Mouse (Mus musculus): ENCODE measurements around the gene Slc25a45. TPM values are rescaled to one million over a fixed set of nuclear protein-coding genes. Genes with fewer than 3 reads are reported as not detected.

The Slc25a45 gene
- total RNA-seq, 2 experiments from 2014 or later = 3.6 to 3.7 TPM

GRCm38 (mm10) chr19:5927532-5927931, 49.9 kb downstream of the Slc25a45 start:
- no peak for DNase-seq (ENCODE audit: low spot score in 2 of 2)

- DNase-seq (ENCODE audit: low spot score in 2 of 2) = no peak
Observed at GRCm38 (mm10) chr19:5928104-5928503, 50.5 kb downstream of the Slc25a45 start.

- DNase-seq (ENCODE audit: low spot score in 2 of 2) = no peak
Observed at GRCm38 (mm10) chr19:5928546-5928945, 50.9 kb downstream of the Slc25a45 start.

GRCm38 (mm10) chr19:5929634-5930596, 52.3 kb downstream of the Slc25a45 start:
- no peak for DNase-seq (ENCODE audit: low spot score in 2 of 2)

- no peak for DNase-seq (ENCODE audit: low spot score in 2 of 2)
Observed at GRCm38 (mm10) chr19:5935266-5935665, 57.7 kb downstream of the Slc25a45 start.

Other genes starting within 250 kb of the Slc25a45 start
- gene Rela, start 240.3 kb upstream of the Slc25a45 start, total RNA-seq (2021) = 10 to 100 TPM; 21.0 to 26.7 TPM
- 10 to 100 TPM; 22.8 to 26.1 TPM for gene Sipa1, start 214.1 kb upstream of the Slc25a45 start, total RNA-seq (2021)
- 10 to 100 TPM; 16.1 to 17.0 TPM for gene Map3k11, start 189.1 kb upstream of the Slc25a45 start, total RNA-seq (2021)
- 10 to 100 TPM; 66.3 to 72.2 TPM for gene Pcnx3, start 188.9 kb upstream of the Slc25a45 start, total RNA-seq (2021)
- not detected for gene Kcnk7, start 173.4 kb upstream of the Slc25a45 start, total RNA-seq (2021)
- gene Ehbp1l1, start 151.5 kb upstream of the Slc25a45 start, total RNA-seq (2021) = 10 to 100 TPM; 15.6 to 20.1 TPM
- 10 to 100 TPM; 32.1 to 41.1 TPM for gene Fam89b, start 148.2 kb upstream of the Slc25a45 start, total RNA-seq (2021)
- 10 to 100 TPM; 24.7 to 32.7 TPM for gene Ltbp3, start 136.9 kb upstream of the Slc25a45 start, total RNA-seq (2021)
- gene Scyl1, start 106.4 kb upstream of the Slc25a45 start, total RNA-seq (2021) = 10 to 100 TPM; 73.6 to 75.1 TPM
- 10 to 100 TPM; 19.8 to 20.1 TPM for gene Frmd8, start 2.5 kb upstream of the Slc25a45 start, total RNA-seq (2021)
- 1 to 10 TPM; 3.4 to 4.2 TPM for gene Tigd3, start 16.3 kb downstream of the Slc25a45 start, total RNA-seq (2021)
- 10 to 100 TPM; 78.1 to 92.3 TPM for gene Dpf2, start 35.2 kb downstream of the Slc25a45 start, total RNA-seq (2021)
- gene Cdc42ep2, start 47.0 kb downstream of the Slc25a45 start, total RNA-seq (2021) = 1 to 10 TPM; 4.7 to 5.7 TPM
- gene Pola2, start 86.4 kb downstream of the Slc25a45 start, total RNA-seq (2021) = 1 to 10 TPM; 8.0 to 10.0 TPM
- gene Slc22a20, start 108.3 kb downstream of the Slc25a45 start, total RNA-seq (2021) = not detected
- gene Capn1, start 138.1 kb downstream of the Slc25a45 start, total RNA-seq (2021) = 10 to 100 TPM; 21.3 to 23.1 TPM
- gene Syvn1, start 168.8 kb downstream of the Slc25a45 start, total RNA-seq (2021) = 10 to 100 TPM; 42.5 to 45.3 TPM
- gene Mrpl49, start 180.0 kb downstream of the Slc25a45 start, total RNA-seq (2021) = 10 to 100 TPM; 39.9 to 50.8 TPM
- 100 to 1,000 TPM; 583 to 634 TPM for gene Fau, start 180.0 kb downstream of the Slc25a45 start, total RNA-seq (2021)
- gene Znhit2, start 183.4 kb downstream of the Slc25a45 start, total RNA-seq (2021) = 10 to 100 TPM; 39.5 to 41.2 TPM
- gene Tm7sf2, start 190.6 kb downstream of the Slc25a45 start, total RNA-seq (2021) = 10 to 100 TPM; 40.1 to 44.2 TPM
- gene Vps51, start 199.4 kb downstream of the Slc25a45 start, total RNA-seq (2021) = 10 to 100 TPM; 84.3 to 95.9 TPM
- gene Tmem262, start 202.2 kb downstream of the Slc25a45 start, total RNA-seq (2021) = not detected
- 1 to 10 TPM in 1 of 2 experiments, under 1 TPM in 1; 0.57 to 1.5 TPM for gene Gm28374, start 204.4 kb downstream of the Slc25a45 start, total RNA-seq (2021)
- gene Zfpl1, start 207.1 kb downstream of the Slc25a45 start, total RNA-seq (2021) = 10 to 100 TPM; 33.1 to 33.7 TPM
- 1 to 10 TPM in 1 of 2 experiments, under 1 TPM in 1; 0.99 to 1.0 TPM for gene Cdca5, start 207.2 kb downstream of the Slc25a45 start, total RNA-seq (2021)
- gene AC131692.1, start 216.6 kb downstream of the Slc25a45 start, total RNA-seq (2021) = not detected
- gene Naaladl1, start 228.0 kb downstream of the Slc25a45 start, total RNA-seq (2021) = not detected
- 10 to 100 TPM; 16.8 to 18.2 TPM for gene Sac3d1, start 240.8 kb downstream of the Slc25a45 start, total RNA-seq (2021)